Mouse (Mus musculus) myocyte (in vitro differentiated cells): ENCODE data around the gene Il4ra. TPM values are rescaled to one million over a fixed set of nuclear protein-coding genes. Genes with fewer than 3 reads are reported as not detected.

Source experiments
- H3K27me3 ChIP-seq: one replicate; pipeline ENCODE4 v1.6.1; 2011; ENCODE audit not compliant: control insufficient read depth, insufficient read depth, insufficient read length
- H3K36me3 ChIP-seq: one replicate; pipeline ENCODE4 v1.6.1; 2011; ENCODE audit not compliant: control insufficient read depth, insufficient read depth
- H3K4me2 ChIP-seq: one replicate; pipeline ENCODE4 v1.6.1; 2011; ENCODE audit warnings: low read depth, control low read depth
- H3K4me3 ChIP-seq: one replicate; pipeline ENCODE4 v1.5.1; 2011; ENCODE audit warnings: mild to moderate bottlenecking, control low read depth, moderate library complexity
- H3K79me2 ChIP-seq: one replicate; pipeline ENCODE4 v1.6.1; 2011; ENCODE audit not compliant: control insufficient read depth, insufficient read depth
- H3ac ChIP-seq: one replicate; pipeline ENCODE4 v1.6.1; 2011; ENCODE audit not compliant: control insufficient read depth, insufficient read length
- CEBPB ChIP-seq: IDR thresholded peaks from 2 replicates; pipeline ENCODE4 v1.6.1; 2011; ENCODE audit warnings: mild to moderate bottlenecking, moderate library complexity; ENCODE audit not compliant: poor library complexity, insufficient read depth, severe bottlenecking
- E2F4 ChIP-seq: IDR thresholded peaks from one replicate; pipeline ENCODE4 v1.6.1; 2011; ENCODE audit warnings: mild to moderate bottlenecking, control low read depth, moderate library complexity; ENCODE audit not compliant: insufficient read depth
- MAX ChIP-seq: IDR thresholded peaks from one replicate; pipeline ENCODE4 v1.6.1; 2011; ENCODE audit warnings: low read depth, mild to moderate bottlenecking, control low read depth
- MYOD1 ChIP-seq, 3 experiments: IDR thresholded peaks; one replicate each; pipeline ENCODE4 v1.6.1; 2011; ENCODE audit warnings: control low read depth in 2 of 3, low read depth in 2 of 3, mild to moderate bottlenecking in 2 of 3, moderate library complexity in 1 of 3; ENCODE audit not compliant: insufficient read length in 2 of 3, control insufficient read depth in 1 of 3
- MYOG ChIP-seq, 3 experiments: IDR thresholded peaks; one replicate each; pipeline ENCODE4 v1.6.1; 2011; ENCODE audit warnings: control low read depth in 2 of 3, low read depth in 2 of 3, mild to moderate bottlenecking in 2 of 3; ENCODE audit not compliant: insufficient read length in 2 of 3, control insufficient read depth in 1 of 3, insufficient read depth in 1 of 3
- POLR2A ChIP-seq: IDR thresholded peaks from one replicate; pipeline ENCODE4 v1.6.1; 2011; ENCODE audit warnings: low read depth, mild to moderate bottlenecking, control low read depth, moderate library complexity; ENCODE audit not compliant: insufficient read length
- POLR2AphosphoS2 ChIP-seq: IDR thresholded peaks from one replicate; pipeline ENCODE4 v1.6.1; 2011; ENCODE audit warnings: low read depth, control low read depth; ENCODE audit not compliant: insufficient read length
- REST ChIP-seq: IDR thresholded peaks from one replicate; pipeline ENCODE4 v1.6.1; 2011; ENCODE audit warnings: mild to moderate bottlenecking, control low read depth, moderate library complexity; ENCODE audit not compliant: insufficient read depth, insufficient read length
- SRF ChIP-seq: IDR thresholded peaks from one replicate; pipeline ENCODE4 v1.6.1; 2011; ENCODE audit warnings: low read depth; ENCODE audit not compliant: control insufficient read depth, insufficient read length
- TCF12 ChIP-seq: IDR thresholded peaks from one replicate; pipeline ENCODE4 v1.6.1; 2011; ENCODE audit warnings: mild to moderate bottlenecking, control low read depth; ENCODE audit not compliant: poor library complexity, insufficient read depth, severe bottlenecking
- TCF3 ChIP-seq: IDR thresholded peaks from one replicate; pipeline ENCODE4 v1.6.1; 2011; ENCODE audit warnings: low read depth, control low read depth; ENCODE audit not compliant: insufficient read length
- USF1 ChIP-seq: IDR thresholded peaks from one replicate; pipeline ENCODE4 v1.6.1; 2011; ENCODE audit warnings: low read depth, mild to moderate bottlenecking, control low read depth, moderate library complexity
- polyA plus RNA-seq: library from polyadenylated mRNA; unstranded; fragments of >200 nt; fragmentation: generic; extraction: Trizol; gene quantifications from one replicate; pipeline ENCODE4 v1.2.1, GENCODE M21; 2012; ENCODE audit warnings: missing spikeins

The Il4ra gene
- polyA plus RNA-seq, 1 experiment = 10.7 TPM

DNA sequence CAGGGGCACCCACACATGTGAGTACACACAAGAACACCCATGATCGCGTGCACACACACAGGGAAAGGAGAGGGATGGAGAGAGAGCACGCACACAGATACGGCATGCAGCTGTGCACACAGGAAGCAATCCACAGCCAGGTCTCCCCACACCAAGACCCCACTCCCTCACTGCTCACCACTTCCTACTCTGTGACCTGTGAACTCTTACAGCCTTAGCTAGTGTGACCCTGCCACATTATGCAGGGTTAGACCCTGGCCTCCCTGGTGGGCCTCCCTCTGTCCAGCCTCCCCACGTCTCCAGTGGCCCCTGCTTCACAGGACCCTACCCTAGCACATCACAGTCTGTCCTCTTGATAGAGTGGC is 32.1 kb downstream of the Il4ra start:
- Histone ChIP-seq H3ac (no peak overlapping the region), H3K4me2 (no peak overlapping the region), H3K79me2 (no peaks in the 10 kb centered on the region), H3K27me3 (no peaks in the 10 kb centered on the region), H3K36me3 (no peaks in the 10 kb centered on the region), H3K4me3 (no peak overlapping the region)
- TF ChIP-seq POLR2AphosphoS2 (no peak), POLR2A (no peak)

DNA sequence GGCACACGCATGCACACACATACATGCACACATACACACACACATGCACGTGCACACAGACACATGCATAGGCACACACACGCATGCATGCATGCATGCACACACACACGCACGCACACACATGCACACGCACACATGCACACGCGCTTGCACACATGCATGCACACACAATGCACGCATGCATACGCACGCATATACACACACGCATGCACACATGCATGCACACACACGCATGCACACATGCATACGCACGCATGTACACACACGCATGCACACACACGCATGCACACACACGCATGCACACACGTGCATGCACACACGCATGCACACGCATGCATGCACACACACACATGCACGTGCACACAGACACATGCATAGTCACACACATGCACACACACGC is 34.4 kb downstream of the Il4ra start:
- Histone ChIP-seq H3K4me3 (no peak overlapping the region), H3K4me2 (no peak overlapping the region), H3K36me3 (no peaks in the 10 kb centered on the region), H3K79me2 (no peaks in the 10 kb centered on the region), H3K27me3 (no peaks in the 10 kb centered on the region), H3ac (peak overlapping the region; percentile 47)
- TF ChIP-seq MAX (no peak), MYOG (IDR thresholded peaks at IDR 0.05; ENCODE audit: control insufficient read depth in 1 of 3, insufficient read depth in 1 of 3, insufficient read length in 2 of 3, low read depth in 2 of 3) (peak in 1 of 3 experiments; percentile 13), CEBPB (no peak), E2F4 (no peak)

DNA sequence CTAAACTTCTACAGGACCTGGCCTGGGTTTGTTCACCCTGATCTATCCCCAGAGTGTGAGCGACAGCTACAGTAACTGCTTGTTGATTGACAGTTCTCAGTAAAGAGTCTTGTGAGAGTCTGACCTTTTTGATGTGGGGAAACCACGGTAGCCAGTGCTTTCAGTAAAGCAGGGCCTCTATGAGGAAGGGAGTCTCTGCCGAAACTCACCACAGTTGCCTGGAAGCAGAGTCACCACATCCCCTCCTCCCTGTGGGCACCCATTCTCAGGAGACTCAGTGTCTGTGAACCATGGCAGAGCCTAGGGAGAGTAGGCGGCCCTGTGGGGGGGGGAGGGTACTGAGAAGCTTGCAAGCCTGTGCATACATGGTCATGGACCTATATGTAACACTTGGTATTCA is 36.8 kb downstream of the Il4ra start:
- no peak overlapping the region for H3ac ChIP-seq

DNA sequence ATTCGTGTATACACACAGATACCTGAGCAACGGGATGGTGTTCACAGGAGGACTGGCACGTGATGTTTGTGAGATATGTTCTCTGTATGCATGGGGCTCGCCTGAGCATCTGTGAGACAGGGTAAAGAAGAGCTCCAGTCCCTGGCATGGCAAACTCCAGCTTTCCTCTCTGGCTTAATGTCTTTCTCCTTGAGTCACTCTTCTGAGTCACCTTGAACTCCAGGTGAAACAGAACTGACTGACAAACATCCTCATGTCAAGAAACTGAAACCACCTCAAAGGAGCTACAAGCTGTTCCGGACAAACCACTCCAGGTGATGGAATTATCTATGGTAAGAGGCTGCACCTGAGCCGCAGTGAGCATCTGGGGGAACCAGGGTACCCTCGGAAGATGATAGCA is 38.0 kb downstream of the Il4ra start:
- no peak overlapping the region for H3K4me3 ChIP-seq
- H3K79me2 ChIP-seq = no peaks in the 10 kb centered on the region
- no peaks in the 10 kb centered on the region for H3K36me3 ChIP-seq
- no peaks in the 10 kb centered on the region for H3K27me3 ChIP-seq
- no peak overlapping the region for H3ac ChIP-seq
- TF ChIP-seq MYOG (IDR thresholded peaks at IDR 0.05; ENCODE audit: control insufficient read depth in 1 of 3, insufficient read depth in 1 of 3, insufficient read length in 2 of 3, low read depth in 2 of 3) (no peak), SRF (no peak), TCF3 (no peak), POLR2A (no peak), POLR2AphosphoS2 (no peak), REST (no peak), MAX (no peak), USF1 (no peak), E2F4 (no peak), CEBPB (no peak), TCF12 (no peak), MYOD1 (IDR thresholded peaks at IDR 0.05; ENCODE audit: control insufficient read depth in 1 of 3, insufficient read length in 2 of 3, low read depth in 2 of 3) (no peak)
- no peak overlapping the region for H3K4me2 ChIP-seq

More for the DNA sequence above, 36.8 kb downstream of the Il4ra start:
- Histone ChIP-seq H3K79me2 (no peaks in the 10 kb centered on the region), H3K36me3 (no peaks in the 10 kb centered on the region), H3K4me2 (no peak overlapping the region), H3K27me3 (no peaks in the 10 kb centered on the region), H3K4me3 (no peak overlapping the region)
- TF ChIP-seq POLR2AphosphoS2 = no peak
- no peak for TF ChIP-seq USF1
- no peak for TF ChIP-seq SRF
- no peak for TF ChIP-seq POLR2A
- no peak for TF ChIP-seq MYOD1 (IDR thresholded peaks at IDR 0.05; ENCODE audit: control insufficient read depth in 1 of 3, insufficient read length in 2 of 3, low read depth in 2 of 3)
- no peak for TF ChIP-seq CEBPB
- no peak for TF ChIP-seq TCF3
- no peak for TF ChIP-seq REST
- TF ChIP-seq MYOG (IDR thresholded peaks at IDR 0.05; ENCODE audit: control insufficient read depth in 1 of 3, insufficient read depth in 1 of 3, insufficient read length in 2 of 3, low read depth in 2 of 3) = no peak
- no peak for TF ChIP-seq MAX
- no peak for TF ChIP-seq E2F4
- no peak for TF ChIP-seq TCF12

DNA sequence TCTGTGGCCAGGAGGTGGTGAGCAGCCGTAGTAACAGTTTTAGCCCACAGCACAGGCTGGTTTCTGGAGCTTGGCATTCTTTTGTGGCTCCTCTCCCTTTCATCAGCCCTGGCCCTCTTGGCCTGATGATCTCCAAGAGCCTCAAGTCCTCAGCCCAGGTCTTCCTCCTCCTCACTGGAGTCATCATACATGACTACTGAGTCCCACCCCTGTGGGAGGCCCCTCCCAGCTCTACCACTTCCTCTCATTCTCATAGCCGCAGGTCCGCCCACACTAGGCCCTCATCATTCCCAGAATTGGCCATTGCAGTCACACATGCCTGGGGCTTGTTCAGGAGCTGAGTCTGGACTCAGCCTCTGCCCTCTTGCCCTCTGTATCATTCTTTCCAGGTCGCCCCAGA is 41.9 kb downstream of the Il4ra start:
- TF ChIP-seq MYOD1 (IDR thresholded peaks at IDR 0.05; ENCODE audit: control insufficient read depth in 1 of 3, insufficient read length in 2 of 3, low read depth in 2 of 3) (no peak), TCF3 (no peak), POLR2A (peak; percentile 21)
- H3K36me3 ChIP-seq = no peaks in the 10 kb centered on the region
- no peak overlapping the region for H3ac ChIP-seq
- H3K4me2 ChIP-seq = no peak overlapping the region
- H3K27me3 ChIP-seq = no peaks in the 10 kb centered on the region
- H3K4me3 ChIP-seq = no peak overlapping the region
- H3K79me2 ChIP-seq = no peaks in the 10 kb centered on the region

DNA sequence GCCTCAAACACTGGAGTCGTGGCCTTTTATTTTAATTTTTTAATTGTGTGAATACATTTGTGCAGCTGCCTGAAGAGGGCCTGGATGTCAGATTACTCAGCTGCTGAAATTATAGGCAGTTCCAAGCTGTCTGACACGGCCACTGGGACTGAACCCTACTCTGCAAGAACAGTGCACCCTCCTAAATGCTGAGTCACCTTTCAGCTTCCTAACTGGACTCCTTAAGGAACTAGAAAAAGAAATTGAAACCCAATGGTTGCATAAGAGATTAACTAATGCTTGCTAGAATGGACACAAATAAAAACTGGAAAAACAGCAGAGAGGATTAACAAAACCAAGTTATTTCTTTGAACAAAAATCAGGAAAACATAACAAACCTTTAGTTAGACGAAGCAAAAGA is 44.5 kb downstream of the Il4ra start:
- Histone ChIP-seq H3ac (no peak overlapping the region), H3K4me3 (no peak overlapping the region), H3K79me2 (no peaks in the 10 kb centered on the region), H3K27me3 (no peaks in the 10 kb centered on the region), H3K4me2 (no peak overlapping the region), H3K36me3 (no peaks in the 10 kb centered on the region)
- TF ChIP-seq REST (no peak), CEBPB (no peak), E2F4 (no peak), MAX (no peak)
